Mouse (Mus musculus): ENCODE data around the gene Dpf2. TPM values are rescaled to one million over a fixed set of nuclear protein-coding genes. Genes with fewer than 3 reads are reported as not detected.

Dpf2 gene
- total and polyA plus RNA-seq, 2 experiments from 2014 or later = 61.4 to 91.8 TPM

DNA sequence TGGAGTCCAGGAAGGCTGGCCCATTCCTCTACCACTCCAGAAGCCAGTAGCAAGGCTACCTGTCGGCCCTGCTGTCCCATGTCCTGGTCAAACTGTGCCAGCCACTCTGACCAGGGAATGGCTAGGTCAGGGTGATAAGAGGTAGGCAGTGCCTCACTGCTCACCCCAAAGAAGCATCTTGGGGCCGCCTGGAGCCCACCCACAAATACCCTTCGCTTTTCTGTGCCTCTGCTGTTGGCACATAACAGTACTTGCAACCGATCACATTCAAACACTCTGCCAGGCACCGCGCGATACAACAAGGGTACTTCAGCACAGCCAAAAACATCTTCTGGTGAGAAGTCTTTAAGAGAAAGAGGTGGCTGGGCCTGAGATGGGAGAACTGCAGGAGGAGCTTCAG lies 20.5 kb downstream of the Dpf2 start:
- H3K36me3 ChIP-seq (replicated peaks; ENCODE audit: control insufficient read depth, insufficient read depth, low read length) = peaks cover 11% of the 10 kb centered on the region
- DNase-seq (ENCODE audit: low spot score) (no peak), ATAC-seq (ENCODE audit: insufficient read depth, low read depth) (no peak)
- H3K27ac ChIP-seq (ENCODE audit: low read depth) = no peak overlapping the region
- no peak overlapping the region for H3K9ac ChIP-seq (replicated peaks; ENCODE audit: low read depth, low read length)
- no peaks in the 10 kb centered on the region for H3K4me1 ChIP-seq (ENCODE audit: control insufficient read depth, insufficient read depth)
- no peaks in the 10 kb centered on the region for H3K9me3 ChIP-seq (replicated peaks; ENCODE audit: control insufficient read depth, low read length)
- H3K4me3 ChIP-seq (ENCODE audit: low read depth, low read length) = no peak overlapping the region
- H3K27me3 ChIP-seq (ENCODE audit: control insufficient read depth, insufficient read depth, low read length) = no peaks in the 10 kb centered on the region
- no peak overlapping the region for H3K4me2 ChIP-seq (ENCODE audit: low read depth, low read length)
- 91% methylated on average over 7 of the region's 7 CpGs for WGBS
- TF ChIP-seq EP300 (IDR thresholded peaks at IDR 0.05; ENCODE audit: low read depth) = no peak
- no peak for TF ChIP-seq CTCF (IDR thresholded peaks at IDR 0.05; ENCODE audit: low read depth)

DNA sequence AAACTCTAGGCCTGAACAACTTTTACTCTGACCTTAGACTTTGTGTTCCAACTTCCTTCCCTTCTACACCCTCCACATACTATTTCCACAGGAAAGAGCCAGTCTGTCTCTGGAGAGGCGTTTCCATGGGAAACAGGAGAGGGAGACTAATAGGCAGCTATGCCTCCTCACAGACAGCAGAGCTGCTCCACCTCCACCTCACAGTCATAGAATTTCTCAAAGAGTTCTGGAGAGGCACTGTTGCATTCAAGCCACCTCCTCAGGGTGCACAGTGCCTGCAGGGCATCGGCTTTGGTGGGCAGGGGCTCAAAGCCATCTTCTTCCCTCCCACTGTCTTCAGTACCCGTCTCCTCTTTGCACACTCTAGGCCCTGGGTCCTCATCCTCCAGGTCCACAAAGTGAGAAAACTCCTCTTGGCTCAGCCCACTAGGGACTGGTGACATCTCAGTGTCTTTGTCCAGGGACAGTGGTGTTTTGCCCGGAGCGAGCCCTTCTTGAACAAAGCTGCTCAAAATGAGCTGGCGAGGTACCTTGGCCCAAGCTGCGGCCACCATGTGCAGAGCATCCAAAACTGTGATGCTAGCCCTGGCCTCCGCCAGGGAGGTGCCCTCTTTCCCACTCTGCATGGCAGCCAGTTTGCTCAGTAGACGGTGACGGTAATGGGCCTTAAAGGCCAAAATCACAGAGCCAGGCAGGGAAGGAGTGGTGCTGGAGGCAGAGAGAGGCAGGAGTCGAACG lies 21.1 kb downstream of the Dpf2 start:
- Histone ChIP-seq H3K27me3 (ENCODE audit: control insufficient read depth, insufficient read depth, low read length) (no peaks in the 10 kb centered on the region), H3K27ac (ENCODE audit: low read depth) (0 out of 2 replicates have a peak overlapping the region, but pooled peaks have one; percentile 22), H3K4me3 (ENCODE audit: low read depth, low read length) (no peak overlapping the region), H3K36me3 (replicated peaks; ENCODE audit: control insufficient read depth, insufficient read depth, low read length) (peaks cover 8% of the 10 kb centered on the region), H3K9me3 (replicated peaks; ENCODE audit: control insufficient read depth, low read length) (no peaks in the 10 kb centered on the region), H3K4me2 (ENCODE audit: low read depth, low read length) (no peak overlapping the region), H3K4me1 (ENCODE audit: control insufficient read depth, insufficient read depth) (no peaks in the 10 kb centered on the region), H3K9ac (replicated peaks; ENCODE audit: low read depth, low read length) (no peak overlapping the region)
- DNase-seq (ENCODE audit: low spot score) (peak; percentile 27), ATAC-seq (ENCODE audit: insufficient read depth, low read depth) (no peak)
- TF ChIP-seq EP300 (IDR thresholded peaks at IDR 0.05; ENCODE audit: low read depth) (0 out of 2 replicates have a peak, but pooled peaks have one; percentile 36), CTCF (IDR thresholded peaks at IDR 0.05; ENCODE audit: low read depth) (no peak)
- WGBS = 89% methylated on average over 12 of the region's 12 CpGs

DNA sequence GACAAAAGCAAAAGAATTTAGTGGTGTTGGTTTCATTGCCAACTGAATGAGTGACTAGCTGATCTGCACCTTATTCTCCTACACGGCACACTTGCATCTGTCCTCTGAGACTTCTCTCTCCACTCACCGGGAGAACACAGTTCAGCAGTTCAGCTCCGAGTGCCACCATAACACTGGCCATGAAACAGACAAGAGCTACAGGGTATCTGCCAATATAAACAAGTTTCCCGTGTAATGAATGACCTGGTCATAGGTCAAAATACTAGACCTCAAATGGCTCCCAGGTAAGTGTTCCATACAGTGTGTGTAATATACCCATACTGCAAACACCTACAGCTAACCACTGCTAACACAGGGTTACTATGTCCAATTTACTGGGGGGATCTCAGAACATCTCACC lies 23.6 kb downstream of the Dpf2 start:
- TF ChIP-seq EP300 (IDR thresholded peaks at IDR 0.05; ENCODE audit: low read depth) (no peak), CTCF (IDR thresholded peaks at IDR 0.05; ENCODE audit: low read depth) (no peak)
- Histone ChIP-seq H3K9ac (replicated peaks; ENCODE audit: low read depth, low read length) (no peak overlapping the region), H3K27me3 (ENCODE audit: control insufficient read depth, insufficient read depth, low read length) (no peaks in the 10 kb centered on the region), H3K4me3 (ENCODE audit: low read depth, low read length) (no peak overlapping the region), H3K36me3 (replicated peaks; ENCODE audit: control insufficient read depth, insufficient read depth, low read length) (no peaks in the 10 kb centered on the region), H3K9me3 (replicated peaks; ENCODE audit: control insufficient read depth, low read length) (no peaks in the 10 kb centered on the region), H3K4me2 (ENCODE audit: low read depth, low read length) (no peak overlapping the region), H3K4me1 (ENCODE audit: control insufficient read depth, insufficient read depth) (no peaks in the 10 kb centered on the region), H3K27ac (ENCODE audit: low read depth) (no peak overlapping the region)
- no peak for DNase-seq (ENCODE audit: low spot score)
- 61% methylated on average over 4 of the region's 4 CpGs for WGBS
- no peak for ATAC-seq (ENCODE audit: insufficient read depth, low read depth)

DNA sequence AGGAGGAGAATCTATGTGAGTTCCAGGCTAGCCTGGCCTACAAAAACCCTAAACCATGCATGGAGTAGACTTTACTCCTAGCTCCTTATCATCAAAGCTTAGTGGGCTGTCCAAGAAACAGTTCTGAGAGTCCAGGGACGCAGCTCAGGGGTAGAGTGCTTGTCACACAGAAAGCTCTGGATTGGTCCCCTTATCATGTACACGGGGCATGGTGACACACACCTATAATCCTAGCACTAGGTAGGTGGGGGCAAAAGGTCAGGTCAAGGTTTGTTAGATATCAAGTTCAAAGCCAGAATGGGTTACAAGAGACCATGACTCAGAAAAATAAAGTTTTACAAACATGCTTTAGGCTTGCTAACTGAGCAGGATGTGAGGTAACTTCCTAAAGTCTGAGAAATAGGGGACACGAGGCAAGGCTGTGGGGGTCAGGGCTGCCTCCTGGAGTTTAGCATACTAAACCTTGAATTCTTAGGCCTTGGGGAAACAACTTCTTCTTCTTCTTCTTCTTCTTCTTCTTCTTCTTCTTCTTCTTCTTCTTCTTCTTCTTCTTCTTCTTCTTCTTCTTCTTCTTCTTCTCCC lies 25.5 kb downstream of the Dpf2 start:
- H3K9me3 ChIP-seq (replicated peaks; ENCODE audit: control insufficient read depth, low read length) = no peaks in the 10 kb centered on the region
- DNase-seq (ENCODE audit: low spot score) (no peak), ATAC-seq (ENCODE audit: insufficient read depth, low read depth) (no peak)
- no peaks in the 10 kb centered on the region for H3K27me3 ChIP-seq (ENCODE audit: control insufficient read depth, insufficient read depth, low read length)
- no peak for TF ChIP-seq CTCF (IDR thresholded peaks at IDR 0.05; ENCODE audit: low read depth)
- TF ChIP-seq EP300 (IDR thresholded peaks at IDR 0.05; ENCODE audit: low read depth) = no peak
- H3K27ac ChIP-seq (ENCODE audit: low read depth) = no peak overlapping the region
- no peaks in the 10 kb centered on the region for H3K36me3 ChIP-seq (replicated peaks; ENCODE audit: control insufficient read depth, insufficient read depth, low read length)
- no peaks in the 10 kb centered on the region for H3K4me1 ChIP-seq (ENCODE audit: control insufficient read depth, insufficient read depth)
- WGBS = 49% methylated on average over 3 of the region's 3 CpGs
- no peak overlapping the region for H3K4me2 ChIP-seq (ENCODE audit: low read depth, low read length)
- H3K4me3 ChIP-seq (ENCODE audit: low read depth, low read length) = no peak overlapping the region
- no peak overlapping the region for H3K9ac ChIP-seq (replicated peaks; ENCODE audit: low read depth, low read length)

DNA sequence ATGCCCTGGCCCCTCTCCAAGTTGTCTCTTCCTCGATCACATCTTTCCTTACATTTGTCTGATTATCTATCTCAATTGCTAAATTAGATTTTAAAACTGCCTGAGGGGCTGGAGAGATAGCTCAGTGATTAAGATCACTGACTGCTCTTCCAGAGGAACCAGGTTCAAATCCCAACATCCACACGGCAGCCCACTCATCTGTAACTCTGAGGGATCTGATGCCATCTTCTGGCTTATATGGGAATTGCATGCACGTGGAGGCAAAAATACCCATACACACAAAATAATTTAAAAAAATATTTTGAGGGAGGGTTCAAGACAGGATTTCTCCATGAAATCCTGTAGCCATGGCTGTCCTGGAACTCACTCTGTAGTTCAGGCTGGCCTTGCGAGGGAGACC lies 27.0 kb downstream of the Dpf2 start:
- ATAC-seq (ENCODE audit: insufficient read depth, low read depth) (no peak), DNase-seq (ENCODE audit: low spot score) (no peak)
- Histone ChIP-seq H3K9ac (replicated peaks; ENCODE audit: low read depth, low read length) (no peak overlapping the region), H3K27me3 (ENCODE audit: control insufficient read depth, insufficient read depth, low read length) (no peaks in the 10 kb centered on the region), H3K27ac (ENCODE audit: low read depth) (no peak overlapping the region), H3K9me3 (replicated peaks; ENCODE audit: control insufficient read depth, low read length) (no peaks in the 10 kb centered on the region), H3K4me2 (ENCODE audit: low read depth, low read length) (no peak overlapping the region), H3K4me3 (ENCODE audit: low read depth, low read length) (no peak overlapping the region), H3K4me1 (ENCODE audit: control insufficient read depth, insufficient read depth) (no peaks in the 10 kb centered on the region), H3K36me3 (replicated peaks; ENCODE audit: control insufficient read depth, insufficient read depth, low read length) (no peaks in the 10 kb centered on the region)
- peak; percentile 48 for TF ChIP-seq CTCF (IDR thresholded peaks at IDR 0.05; ENCODE audit: low read depth)
- TF ChIP-seq EP300 (IDR thresholded peaks at IDR 0.05; ENCODE audit: low read depth) = no peak
- WGBS = 67% methylated on average over 4 of the region's 4 CpGs
